Mouse (Mus musculus): ENCODE results near the gene Dnajc28. TPM values are rescaled to one million over a fixed set of nuclear protein-coding genes. Genes with fewer than 3 reads are reported as not detected.

Dnajc28 gene
- total RNA-seq, 2 experiments from 2014 or later = 16.0 to 16.7 TPM

Other genes starting within 250 kb of the Dnajc28 start
- 10 to 100 TPM; 32.9 to 33.2 TPM for gene Ifnar2, start 246.2 kb downstream of the Dnajc28 start, total RNA-seq (2021)
- gene Gm21970, start 227.3 kb downstream of the Dnajc28 start, total RNA-seq (2021) = not detected
- 10 to 100 TPM; 86.4 to 94.7 TPM for gene Il10rb, start 212.9 kb downstream of the Dnajc28 start, total RNA-seq (2021)
- gene Ifnar1, start 133.8 kb downstream of the Dnajc28 start, total RNA-seq (2021) = 10 to 100 TPM; 36.6 to 42.0 TPM
- gene Ifngr2, start 72.0 kb downstream of the Dnajc28 start, total RNA-seq (2021) = 100 to 1,000 TPM; 125 to 142 TPM
- gene Tmem50b, start 21.2 kb downstream of the Dnajc28 start, total RNA-seq (2021) = 10 to 100 TPM; 65.1 to 65.2 TPM
- 10 to 100 TPM; 52.8 to 56.6 TPM for gene Gart, start 27.9 kb upstream of the Dnajc28 start, total RNA-seq (2021)
- 100 to 1,000 TPM; 175 to 187 TPM for gene Son, start 28.5 kb upstream of the Dnajc28 start, total RNA-seq (2021)
- gene Donson, start 69.7 kb upstream of the Dnajc28 start, total RNA-seq (2021) = 1 to 10 TPM; 3.3 to 6.4 TPM
- gene Cryzl1, start 109.9 kb upstream of the Dnajc28 start, total RNA-seq (2021) = 10 to 100 TPM; 23.6 to 26.4 TPM
- 10 to 100 TPM; 40.5 to 53.6 TPM for gene Itsn1, start 110.3 kb upstream of the Dnajc28 start, total RNA-seq (2021)

Data from heart, postnatal 14 days (tissue).